11 mouse cellular contexts compared by ENCODE assay signal in the genomic region with DNA sequence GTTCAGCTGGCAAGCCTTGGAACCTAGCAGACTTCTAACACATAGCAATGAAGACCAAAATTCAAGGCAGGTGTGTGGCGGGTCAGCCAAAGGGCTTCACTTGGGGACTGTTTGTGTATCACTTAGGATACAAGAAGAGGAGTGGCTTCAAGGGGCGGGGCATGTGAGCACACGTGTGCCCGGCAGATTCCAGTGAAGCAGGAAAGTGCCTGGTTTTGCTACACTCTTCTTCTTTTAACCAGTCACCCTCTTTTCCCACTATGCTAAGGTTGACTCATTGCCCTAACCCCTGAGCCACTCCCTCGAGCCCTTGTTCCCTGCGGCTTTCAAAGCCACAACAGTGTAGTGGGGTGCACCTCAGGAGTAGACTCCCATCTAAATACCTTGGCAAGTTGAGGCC. TPM values are rescaled to one million over a fixed set of nuclear protein-coding genes. Genes with fewer than 3 reads are reported as not detected.
DNase-seq lines count a peak whose midpoint lies in the region; ATAC-seq and TF ChIP-seq lines count a peak whose summit lies in the region.
"Had no signal": no experiment of that assay in that cellular context is flagged by ENCODE, and none has a peak within 500 bp of the region (broad histone marks: within the 10 kb centered on the region; RNA-seq: fewer than 3 reads in every experiment).

No protein-coding gene starts in this region.

- no peaks in the 10 kb centered on the region for H3K9me3 ChIP-seq in intestine, embryonic 15.5 days
- H3K9me3 ChIP-seq in intestine, postnatal 0 days (ENCODE audit: control insufficient read depth): no peaks in the 10 kb centered on the region
- H3K9me3 ChIP-seq in embryonic facial prominence, embryonic 14.5 days (ENCODE audit: control insufficient read depth, low read length): no peaks in the 10 kb centered on the region
- H3K9me3 ChIP-seq in hindbrain, embryonic 11.5 days (ENCODE audit: control insufficient read depth, low read length): no peaks in the 10 kb centered on the region
- H3K9me3 ChIP-seq in heart, embryonic 10.5 days: no peaks in the 10 kb centered on the region
- H3K9me3 ChIP-seq: forebrain, embryonic 12.5 days had no signal

- H3K4me2 ChIP-seq in intestine, embryonic 15.5 days (replicated peaks): no peak overlapping the region
- no peak overlapping the region for H3K4me2 ChIP-seq in intestine, postnatal 0 days (replicated peaks; ENCODE audit: low read depth)
- H3K4me2 ChIP-seq in embryonic facial prominence, embryonic 14.5 days (ENCODE audit: low read depth, low read length): no peak overlapping the region
- H3K4me2 ChIP-seq in hindbrain, embryonic 11.5 days (replicated peaks; ENCODE audit: low read depth, low read length): no peak overlapping the region
- H3K4me2 ChIP-seq: forebrain, embryonic 12.5 days had no signal

- peaks cover 13% of the 10 kb centered on the region for H3K4me1 ChIP-seq in intestine, embryonic 15.5 days (replicated peaks)
- no peaks in the 10 kb centered on the region; the same call in 1 of the 2 replicates for H3K4me1 ChIP-seq in intestine, postnatal 0 days (replicated peaks; ENCODE audit: control insufficient read depth, insufficient read depth, low read length)
- no peaks in the 10 kb centered on the region; the same call in 1 of the 2 replicates for H3K4me1 ChIP-seq in embryonic facial prominence, embryonic 14.5 days (ENCODE audit: control insufficient read depth, insufficient read depth, low read length)
- no peaks in the 10 kb centered on the region for H3K4me1 ChIP-seq in hindbrain, embryonic 11.5 days (replicated peaks; ENCODE audit: control insufficient read depth, insufficient read depth, low read length)
- peaks cover 13% of the 10 kb centered on the region for H3K4me1 ChIP-seq in heart, embryonic 10.5 days

- peaks cover 4% of the 10 kb centered on the region; the same call in 1 of the 2 replicates for H3K27me3 ChIP-seq in intestine, embryonic 15.5 days (replicated peaks)
- H3K27me3 ChIP-seq in intestine, postnatal 0 days (replicated peaks; ENCODE audit: control insufficient read depth, insufficient read depth, low read length): no peaks in the 10 kb centered on the region
- peaks cover 15% of the 10 kb centered on the region for H3K27me3 ChIP-seq in embryonic facial prominence, embryonic 14.5 days (replicated peaks; ENCODE audit: control insufficient read depth, insufficient read depth, low read length)
- H3K27me3 ChIP-seq in hindbrain, embryonic 11.5 days (ENCODE audit: control insufficient read depth, insufficient read depth, low read length): peaks cover 8% of the 10 kb centered on the region
- H3K27me3 ChIP-seq in heart, embryonic 10.5 days (ENCODE audit: insufficient read depth, poor library complexity, severe bottlenecking): peaks cover 38% of the 10 kb centered on the region

- WGBS in intestine, embryonic 15.5 days: 25% methylated on average over 6 of the region's 6 CpGs
- 22% methylated on average over 6 of the region's 6 CpGs for WGBS in intestine, postnatal 0 days
- WGBS in embryonic facial prominence, embryonic 14.5 days: 23% methylated on average over 6 of the region's 6 CpGs
- 45% methylated on average over 6 of the region's 6 CpGs for WGBS in hindbrain, embryonic 11.5 days
- WGBS in heart, embryonic 10.5 days: 37% methylated on average over 6 of the region's 6 CpGs

- no peak overlapping the region for H3K4me3 ChIP-seq in intestine, embryonic 15.5 days (replicated peaks)
- no peak overlapping the region for H3K4me3 ChIP-seq in intestine, postnatal 0 days (ENCODE audit: low read depth, low read length)
- H3K4me3 ChIP-seq in embryonic facial prominence, embryonic 14.5 days (ENCODE audit: low read depth, low read length): no peak overlapping the region
- H3K4me3 ChIP-seq in hindbrain, embryonic 11.5 days (ENCODE audit: low read depth, low read length): no peak overlapping the region
- no peak overlapping the region for H3K4me3 ChIP-seq in heart, embryonic 10.5 days
- H3K4me3 ChIP-seq: forebrain, embryonic 12.5 days; gastrocnemius, adult 2 months had no signal

- peak; percentile 32 for ATAC-seq in intestine, embryonic 15.5 days
- ATAC-seq in intestine, postnatal 0 days: no peak
- ATAC-seq in embryonic facial prominence, embryonic 14.5 days (ENCODE audit: low read depth): peak; percentile 50; the same call in 1 of the 2 replicates
- no peak for ATAC-seq in hindbrain, embryonic 11.5 days (ENCODE audit: low FRiP score)
- ATAC-seq: inflammation-experienced regulatory T-cells, adult 6 months had no signal

- DNase-seq in 416B (ENCODE audit: low read depth): peak; percentile 49
- DNase-seq in embryonic facial prominence, embryonic 14.5 days (ENCODE audit: low spot score): peak; percentile 44
- DNase-seq in lung, postnatal 36 days: peak; percentile 78
- DNase-seq in hindbrain, embryonic 11.5 days (ENCODE audit: low spot score): no peak
- no peak for DNase-seq in adrenal gland, adult 18-20 months (ENCODE audit: low spot score in 2 of 2)
- DNase-seq in heart, embryonic 10.5 days (ENCODE audit: low spot score): no peak
- DNase-seq: gastrocnemius, adult 2 months had no signal

- no peak for TF ChIP-seq CTCF in intestine, postnatal 0 days (IDR thresholded peaks at IDR 0.05; ENCODE audit: low read depth)

- no peak overlapping the region for H3K9ac ChIP-seq in intestine, embryonic 15.5 days
- H3K9ac ChIP-seq in intestine, postnatal 0 days (ENCODE audit: low read depth, low read length): no peak overlapping the region
- no peak overlapping the region for H3K9ac ChIP-seq in embryonic facial prominence, embryonic 14.5 days (ENCODE audit: low read depth, low read length)
- no peak overlapping the region for H3K9ac ChIP-seq in hindbrain, embryonic 11.5 days (ENCODE audit: low read depth, low read length)
- H3K9ac ChIP-seq: forebrain, embryonic 12.5 days had no signal

- H3K36me3 ChIP-seq in intestine, embryonic 15.5 days: 0 out of 2 replicates have a peak, but pooled peaks cover 4% of the 10 kb centered on the region
- peaks cover 32% of the 10 kb centered on the region for H3K36me3 ChIP-seq in intestine, postnatal 0 days (ENCODE audit: control insufficient read depth, insufficient read depth)
- H3K36me3 ChIP-seq in embryonic facial prominence, embryonic 14.5 days (ENCODE audit: control insufficient read depth, insufficient read depth, low read length): peaks cover 28% of the 10 kb centered on the region
- 0 out of 2 replicates have a peak, but pooled peaks cover 2% of the 10 kb centered on the region for H3K36me3 ChIP-seq in hindbrain, embryonic 11.5 days (ENCODE audit: control insufficient read depth, insufficient read depth, low read length)
- peaks cover 37% of the 10 kb centered on the region for H3K36me3 ChIP-seq in heart, embryonic 10.5 days

- H3K27ac ChIP-seq in intestine, embryonic 15.5 days: no peak overlapping the region
- H3K27ac ChIP-seq in intestine, postnatal 0 days (ENCODE audit: low read depth, low read length): no peak overlapping the region
- no peak overlapping the region; the same call in 1 of the 2 replicates for H3K27ac ChIP-seq in embryonic facial prominence, embryonic 14.5 days (replicated peaks; ENCODE audit: low read depth, low read length)
- H3K27ac ChIP-seq in hindbrain, embryonic 11.5 days (ENCODE audit: low read depth, low read length): no peak overlapping the region
- no peak overlapping the region for H3K27ac ChIP-seq in heart, embryonic 10.5 days
- H3K27ac ChIP-seq: forebrain, embryonic 12.5 days; gastrocnemius, adult 2 months had no signal

RNA-seq across cellular contexts. Expression of a gene that starts 1.2 kb away (rescaled TPM):
- 1.1 and 1.2 TPM in 2 replicates for polyA plus RNA-seq in intestine, embryonic 15.5 days (2015; fragmentation: Nextera tagmentation; extraction: Ambion mirVana)
- polyA plus RNA-seq in intestine, postnatal 0 days (2015; fragmentation: Nextera tagmentation; extraction: Ambion mirVana): 1.1 and 1.3 TPM in 2 replicates
- 7.1 and 8.0 TPM in 2 replicates for polyA plus RNA-seq in embryonic facial prominence, embryonic 14.5 days (2014; fragmentation: Nextera tagmentation; extraction: Ambion mirVana)
- polyA plus RNA-seq in hindbrain, embryonic 11.5 days (2014; fragmentation: Nextera tagmentation; extraction: Ambion mirVana): 0.36 and 0.49 TPM in 2 replicates
- under 1 TPM; 0.29 to 0.30 TPM for total RNA-seq in adrenal gland, adult 18-20 months (2021)
- polyA plus RNA-seq in heart, embryonic 10.5 days (2016; fragmentation: Nextera tagmentation; extraction: Ambion mirVana): 0.46 and 1.6 TPM in 2 replicates
- polyA plus RNA-seq: inflammation-experienced regulatory T-cells, adult 6 months had no signal

RNA-seq across cellular contexts. Expression of a gene that starts 7.2 kb away (rescaled TPM):
- polyA plus RNA-seq in intestine, embryonic 15.5 days (2015; fragmentation: Nextera tagmentation; extraction: Ambion mirVana): 34.1 and 34.9 TPM in 2 replicates
- 24.0 and 25.6 TPM in 2 replicates for polyA plus RNA-seq in intestine, postnatal 0 days (2015; fragmentation: Nextera tagmentation; extraction: Ambion mirVana)
- 20.7 and 20.9 TPM in 2 replicates for polyA plus RNA-seq in embryonic facial prominence, embryonic 14.5 days (2014; fragmentation: Nextera tagmentation; extraction: Ambion mirVana)
- polyA plus RNA-seq in hindbrain, embryonic 11.5 days (2014; fragmentation: Nextera tagmentation; extraction: Ambion mirVana): 25.3 and 27.4 TPM in 2 replicates
- total RNA-seq in adrenal gland, adult 18-20 months (2021): 10 to 100 TPM; 15.9 to 20.0 TPM
- 25.1 and 29.4 TPM in 2 replicates for polyA plus RNA-seq in heart, embryonic 10.5 days (2016; fragmentation: Nextera tagmentation; extraction: Ambion mirVana)

RNA-seq across cellular contexts. Expression of a gene that starts 30.6 kb away (rescaled TPM):
- 99.4 and 117 TPM in 2 replicates for polyA plus RNA-seq in intestine, embryonic 15.5 days (2015; fragmentation: Nextera tagmentation; extraction: Ambion mirVana)
- polyA plus RNA-seq in intestine, postnatal 0 days (2015; fragmentation: Nextera tagmentation; extraction: Ambion mirVana): 466 and 476 TPM in 2 replicates
- polyA plus RNA-seq in embryonic facial prominence, embryonic 14.5 days (2014; fragmentation: Nextera tagmentation; extraction: Ambion mirVana): 76.5 and 83.8 TPM in 2 replicates
- polyA plus RNA-seq in hindbrain, embryonic 11.5 days (2014; fragmentation: Nextera tagmentation; extraction: Ambion mirVana): 68.6 and 72.1 TPM in 2 replicates
- total RNA-seq in adrenal gland, adult 18-20 months (2021): 10 to 100 TPM; 60.4 to 72.0 TPM
- 59.7 and 60.5 TPM in 2 replicates for polyA plus RNA-seq in heart, embryonic 10.5 days (2016; fragmentation: Nextera tagmentation; extraction: Ambion mirVana)

RNA-seq across cellular contexts. Expression of a gene that starts 30.6 kb away (rescaled TPM):
- polyA plus RNA-seq in intestine, embryonic 15.5 days (2015; fragmentation: Nextera tagmentation; extraction: Ambion mirVana): 35.6 and 36.0 TPM in 2 replicates
- 14.4 and 14.9 TPM in 2 replicates for polyA plus RNA-seq in intestine, postnatal 0 days (2015; fragmentation: Nextera tagmentation; extraction: Ambion mirVana)
- polyA plus RNA-seq in embryonic facial prominence, embryonic 14.5 days (2014; fragmentation: Nextera tagmentation; extraction: Ambion mirVana): 32.6 and 36.9 TPM in 2 replicates
- 47.0 and 47.6 TPM in 2 replicates for polyA plus RNA-seq in hindbrain, embryonic 11.5 days (2014; fragmentation: Nextera tagmentation; extraction: Ambion mirVana)
- 10 to 100 TPM; 14.0 to 14.3 TPM for total RNA-seq in adrenal gland, adult 18-20 months (2021)
- 33.2 and 49.1 TPM in 2 replicates for polyA plus RNA-seq in heart, embryonic 10.5 days (2016; fragmentation: Nextera tagmentation; extraction: Ambion mirVana)

RNA-seq across cellular contexts. Expression of a gene that starts 33.3 kb away (rescaled TPM):
- 35.8 and 38.7 TPM in 2 replicates for polyA plus RNA-seq in intestine, embryonic 15.5 days (2015; fragmentation: Nextera tagmentation; extraction: Ambion mirVana)
- 20.6 and 21.9 TPM in 2 replicates for polyA plus RNA-seq in intestine, postnatal 0 days (2015; fragmentation: Nextera tagmentation; extraction: Ambion mirVana)
- 32.2 and 36.2 TPM in 2 replicates for polyA plus RNA-seq in embryonic facial prominence, embryonic 14.5 days (2014; fragmentation: Nextera tagmentation; extraction: Ambion mirVana)
- polyA plus RNA-seq in hindbrain, embryonic 11.5 days (2014; fragmentation: Nextera tagmentation; extraction: Ambion mirVana): 52.7 and 63.1 TPM in 2 replicates
- total RNA-seq in adrenal gland, adult 18-20 months (2021): 10 to 100 TPM; 34.3 to 59.4 TPM
- polyA plus RNA-seq in heart, embryonic 10.5 days (2016; fragmentation: Nextera tagmentation; extraction: Ambion mirVana): 44.4 and 50.4 TPM in 2 replicates

Comparison
In these comparisons a context has a peak if more than half of its experiments do, and no peak if none do; other contexts are left out.
1. ATAC-seq: peak in intestine, embryonic 15.5 days (single experiment) and embryonic facial prominence, embryonic 14.5 days (single experiment); none in intestine, postnatal 0 days (single experiment) and hindbrain, embryonic 11.5 days (single experiment).
2. DNase-seq: peak in 416B (single experiment), embryonic facial prominence, embryonic 14.5 days (single experiment) and lung, postnatal 36 days (single experiment); none in hindbrain, embryonic 11.5 days (single experiment), adrenal gland, adult 18-20 months (0 of 2) and heart, embryonic 10.5 days (single experiment).